Mouse (Mus musculus) olfactory bulb, adult 2 months (tissue): Measurements from ENCODE around the gene Dip2c.

Experiments used
- CTCF ChIP-seq: fragments of 200-500 bp; IDR thresholded peaks from 2 replicates; pipeline ENCODE4 v1.5.1; 2012; ENCODE audit warnings: low read depth, mild to moderate bottlenecking, low read length, moderate library complexity; ENCODE audit not compliant: insufficient read depth
- POLR2A ChIP-seq: fragments of 200-500 bp; IDR thresholded peaks from 2 replicates; pipeline ENCODE4 v1.6.1; 2012; ENCODE audit warnings: mild to moderate bottlenecking, low read depth, low read length, moderate library complexity; ENCODE audit not compliant: insufficient read depth

GRCm38 (mm10) chr13:9319745-9320144 is 43.4 kb downstream of the Dip2c start:
- TF ChIP-seq POLR2A (no peak), CTCF (no peak)
